Mouse (Mus musculus): ENCODE measurements around the gene Zfr2. TPM values are rescaled to one million over a fixed set of nuclear protein-coding genes. Genes with fewer than 3 reads are reported as not detected.

Zfr2 gene
- polyA plus RNA-seq, 1 experiment from 2014 or later = 19.5 TPM

- no peak overlapping the region for H3K27ac ChIP-seq (replicated peaks)
- 50% methylated on average over 10 of the region's 10 CpGs for WGBS
- H3K36me3 ChIP-seq = no peaks in the 10 kb centered on the region
- H3K9ac ChIP-seq (replicated peaks) = no peak overlapping the region
- no peaks in the 10 kb centered on the region for H3K9me3 ChIP-seq
- no peaks in the 10 kb centered on the region for H3K27me3 ChIP-seq
- H3K4me2 ChIP-seq (replicated peaks) = no peak overlapping the region
- ATAC-seq (replicated peaks) = no peak
- no peaks in the 10 kb centered on the region for H3K4me1 ChIP-seq
- no peak overlapping the region for H3K4me3 ChIP-seq
These were observed 46.5 kb downstream of the Zfr2 start for GRCm38 (mm10) chr10:81279496-81279895.

DNA sequence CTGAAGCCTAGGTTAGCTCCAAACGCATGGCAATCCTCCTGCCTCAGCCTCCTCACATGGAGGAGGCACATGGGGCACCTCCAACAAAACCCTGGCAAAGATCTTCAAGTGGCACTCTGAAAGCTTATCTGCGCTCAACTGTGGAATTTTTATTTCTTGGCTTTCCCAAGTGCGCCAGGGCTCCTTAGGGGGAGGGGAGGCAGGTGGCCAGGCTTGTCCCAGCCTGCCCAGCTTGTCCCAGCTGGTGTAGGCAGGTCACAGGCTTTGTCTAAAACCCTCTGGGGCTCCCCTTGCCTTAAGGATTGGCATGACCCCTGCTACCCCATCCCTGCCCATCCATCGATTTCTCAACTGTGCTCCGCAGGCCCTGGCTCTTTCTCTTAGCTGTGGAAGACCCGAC, 51.2 kb downstream of the Zfr2 start:
- Histone ChIP-seq H3K4me3 (no peak overlapping the region), H3K36me3 (no peaks in the 10 kb centered on the region), H3K4me1 (peaks cover 12% of the 10 kb centered on the region; the same call in 1 of the 2 replicates), H3K9me3 (no peaks in the 10 kb centered on the region), H3K27me3 (peaks cover 7% of the 10 kb centered on the region; the same call in 1 of the 2 replicates), H3K4me2 (replicated peaks) (no peak overlapping the region), H3K9ac (replicated peaks) (no peak overlapping the region), H3K27ac (replicated peaks) (no peak overlapping the region)
- no peak for ATAC-seq (replicated peaks)
- WGBS = 63% methylated on average over 6 of the region's 6 CpGs

DNA sequence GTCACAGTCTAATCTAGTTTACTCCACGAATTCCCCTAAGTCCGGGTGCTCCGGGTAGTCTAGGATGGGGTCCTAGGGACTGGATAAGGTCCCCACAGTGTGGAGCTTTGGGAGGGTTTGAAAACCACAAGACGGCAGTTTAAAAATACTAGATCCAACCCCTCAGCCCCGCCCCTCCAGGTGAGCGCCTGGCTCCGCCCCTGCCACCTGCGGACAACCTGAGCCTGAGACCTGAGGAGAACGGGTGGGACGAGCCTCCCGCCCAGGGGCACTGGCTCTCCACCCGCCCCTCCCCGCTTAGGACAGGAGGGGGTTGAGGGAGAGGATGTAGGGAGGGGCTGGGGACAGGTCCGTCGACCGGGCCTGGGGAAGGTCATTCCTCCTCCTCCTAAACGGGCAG, 51.8 kb downstream of the Zfr2 start:
- WGBS = 15% methylated on average over 17 of the region's 17 CpGs
- Histone ChIP-seq H3K4me2 (replicated peaks) (peak overlapping the region; percentile 86), H3K27me3 (peaks cover 7% of the 10 kb centered on the region; the same call in 1 of the 2 replicates), H3K9me3 (no peaks in the 10 kb centered on the region), H3K4me1 (peaks cover 15% of the 10 kb centered on the region), H3K36me3 (no peaks in the 10 kb centered on the region), H3K4me3 (peak overlapping the region; percentile 54; the same call in 1 of the 2 replicates), H3K27ac (replicated peaks) (no peak overlapping the region), H3K9ac (replicated peaks) (no peak overlapping the region)
- no peak for ATAC-seq (replicated peaks)

DNA sequence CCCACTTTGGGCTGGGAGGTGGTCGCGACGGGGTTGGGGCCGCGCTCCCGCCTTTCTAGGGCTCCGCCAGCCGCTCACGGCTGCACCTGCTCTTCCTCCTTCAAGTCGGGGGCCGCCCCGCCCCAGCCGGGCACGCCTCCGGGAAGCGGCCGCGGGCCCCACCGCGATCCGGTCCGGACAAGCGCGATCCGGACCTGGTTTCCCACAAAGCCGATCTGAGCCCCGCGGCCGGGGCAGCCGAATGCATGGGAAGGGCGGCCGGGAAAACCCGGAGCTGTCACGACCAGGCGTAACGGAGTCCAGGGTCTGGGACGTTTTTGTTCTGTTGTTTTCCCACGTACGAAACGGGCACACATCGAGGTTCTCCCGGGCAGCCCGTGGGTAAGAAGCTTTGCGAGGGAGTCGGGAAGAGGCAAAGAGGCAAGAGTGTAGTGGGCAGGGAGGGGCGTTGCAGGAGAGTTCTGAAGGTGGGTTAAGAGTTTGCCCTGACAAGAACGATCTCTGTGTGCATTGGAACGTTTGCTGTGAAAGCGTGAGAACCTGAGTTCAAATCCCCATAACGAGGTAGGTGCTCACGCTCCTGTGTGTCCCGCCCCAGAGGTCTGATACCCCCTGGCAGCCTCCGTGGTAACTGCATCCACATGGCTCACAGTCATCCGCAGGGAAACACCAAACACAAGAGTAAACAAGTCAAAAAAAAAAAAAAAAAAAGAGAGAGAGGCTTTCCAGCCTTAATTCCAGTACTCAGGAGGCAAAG, 52.9 kb downstream of the Zfr2 start:
- H3K36me3 ChIP-seq = no peaks in the 10 kb centered on the region
- H3K4me2 ChIP-seq (replicated peaks) = peak overlapping the region; percentile 86
- H3K27me3 ChIP-seq = peaks cover 7% of the 10 kb centered on the region
- ATAC-seq (replicated peaks) = peak; percentile 74
- peaks cover 21% of the 10 kb centered on the region for H3K4me1 ChIP-seq
- H3K27ac ChIP-seq (replicated peaks) = no peak overlapping the region
- H3K9ac ChIP-seq (replicated peaks) = peak overlapping the region; percentile 58
- 2% methylated on average over 54 of the region's 54 CpGs for WGBS
- no peaks in the 10 kb centered on the region for H3K9me3 ChIP-seq
- H3K4me3 ChIP-seq = peak overlapping the region; percentile 54

DNA sequence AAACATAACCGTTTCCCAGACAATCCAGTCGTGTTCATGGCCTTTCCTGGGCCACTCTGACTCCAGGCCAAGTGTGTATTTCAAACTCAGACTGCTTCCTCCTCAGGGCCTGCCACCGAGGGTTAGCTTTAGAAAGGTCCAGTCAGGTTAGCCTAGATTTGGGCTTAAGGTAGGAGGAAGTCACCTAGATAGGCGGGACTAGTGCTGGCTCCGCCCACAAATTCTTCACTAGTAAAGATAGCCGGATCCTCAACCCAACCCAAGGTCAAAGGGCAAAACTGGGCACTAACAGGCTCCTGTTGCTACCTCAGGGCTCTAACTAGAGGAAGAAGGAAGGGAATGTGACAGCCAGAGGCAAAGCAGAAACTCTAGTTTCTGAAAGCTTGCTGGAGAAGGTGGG, 53.6 kb downstream of the Zfr2 start:
- Histone ChIP-seq H3K4me3 (no peak overlapping the region), H3K9me3 (no peaks in the 10 kb centered on the region), H3K27me3 (peaks cover 7% of the 10 kb centered on the region), H3K27ac (replicated peaks) (no peak overlapping the region), H3K36me3 (no peaks in the 10 kb centered on the region), H3K4me1 (peaks cover 27% of the 10 kb centered on the region), H3K4me2 (replicated peaks) (no peak overlapping the region), H3K9ac (replicated peaks) (no peak overlapping the region)
- WGBS = 50% methylated on average over 6 of the region's 6 CpGs
- no peak for ATAC-seq (replicated peaks)

- no peak for ATAC-seq (replicated peaks)
These were observed 54.7 kb downstream of the Zfr2 start for GRCm38 (mm10) chr10:81287513-81288157.

GRCm38 (mm10) chr10:81288601-81289000, 55.6 kb downstream of the Zfr2 start:
- Histone ChIP-seq H3K4me3 (no peak overlapping the region), H3K9ac (replicated peaks) (no peak overlapping the region), H3K27ac (replicated peaks) (no peak overlapping the region), H3K4me2 (replicated peaks) (no peak overlapping the region), H3K9me3 (no peaks in the 10 kb centered on the region), H3K36me3 (no peaks in the 10 kb centered on the region), H3K27me3 (peaks cover 7% of the 10 kb centered on the region), H3K4me1 (peaks cover 27% of the 10 kb centered on the region)
- no peak for ATAC-seq (replicated peaks)
- WGBS = 31% methylated on average over 6 of the region's 6 CpGs

More at GRCm38 (mm10) chr10:81287513-81288157, 54.7 kb downstream of the Zfr2 start:
- H3K9ac ChIP-seq (replicated peaks) = no peak overlapping the region
- peaks cover 27% of the 10 kb centered on the region for H3K4me1 ChIP-seq
- H3K4me3 ChIP-seq = no peak overlapping the region
- H3K27me3 ChIP-seq = peaks cover 7% of the 10 kb centered on the region
- H3K27ac ChIP-seq (replicated peaks) = no peak overlapping the region
- WGBS = 61% methylated on average over 8 of the region's 8 CpGs
- no peak overlapping the region for H3K4me2 ChIP-seq (replicated peaks)
- no peaks in the 10 kb centered on the region for H3K9me3 ChIP-seq
- H3K36me3 ChIP-seq = no peaks in the 10 kb centered on the region

GRCm38 (mm10) chr10:81289278-81289677, 56.3 kb downstream of the Zfr2 start:
- Histone ChIP-seq H3K27ac (replicated peaks) (no peak overlapping the region), H3K9ac (replicated peaks) (no peak overlapping the region), H3K4me2 (replicated peaks) (no peak overlapping the region), H3K36me3 (no peaks in the 10 kb centered on the region), H3K9me3 (no peaks in the 10 kb centered on the region), H3K27me3 (peaks cover 7% of the 10 kb centered on the region), H3K4me3 (no peak overlapping the region), H3K4me1 (peaks cover 34% of the 10 kb centered on the region)
- WGBS = 2% methylated on average over 7 of the region's 7 CpGs
- no peak for ATAC-seq (replicated peaks)

GRCm38 (mm10) chr10:81289811-81290210, 56.9 kb downstream of the Zfr2 start:
- no peak overlapping the region for H3K4me3 ChIP-seq
- H3K4me2 ChIP-seq (replicated peaks) = no peak overlapping the region
- no peak overlapping the region for H3K27ac ChIP-seq (replicated peaks)
- no peaks in the 10 kb centered on the region for H3K36me3 ChIP-seq
- peaks cover 38% of the 10 kb centered on the region for H3K4me1 ChIP-seq
- H3K27me3 ChIP-seq = peaks cover 5% of the 10 kb centered on the region
- H3K9me3 ChIP-seq = no peaks in the 10 kb centered on the region
- no peak for ATAC-seq (replicated peaks)
- H3K9ac ChIP-seq (replicated peaks) = no peak overlapping the region
- WGBS = 68% methylated on average over 14 of the region's 14 CpGs

DNA sequence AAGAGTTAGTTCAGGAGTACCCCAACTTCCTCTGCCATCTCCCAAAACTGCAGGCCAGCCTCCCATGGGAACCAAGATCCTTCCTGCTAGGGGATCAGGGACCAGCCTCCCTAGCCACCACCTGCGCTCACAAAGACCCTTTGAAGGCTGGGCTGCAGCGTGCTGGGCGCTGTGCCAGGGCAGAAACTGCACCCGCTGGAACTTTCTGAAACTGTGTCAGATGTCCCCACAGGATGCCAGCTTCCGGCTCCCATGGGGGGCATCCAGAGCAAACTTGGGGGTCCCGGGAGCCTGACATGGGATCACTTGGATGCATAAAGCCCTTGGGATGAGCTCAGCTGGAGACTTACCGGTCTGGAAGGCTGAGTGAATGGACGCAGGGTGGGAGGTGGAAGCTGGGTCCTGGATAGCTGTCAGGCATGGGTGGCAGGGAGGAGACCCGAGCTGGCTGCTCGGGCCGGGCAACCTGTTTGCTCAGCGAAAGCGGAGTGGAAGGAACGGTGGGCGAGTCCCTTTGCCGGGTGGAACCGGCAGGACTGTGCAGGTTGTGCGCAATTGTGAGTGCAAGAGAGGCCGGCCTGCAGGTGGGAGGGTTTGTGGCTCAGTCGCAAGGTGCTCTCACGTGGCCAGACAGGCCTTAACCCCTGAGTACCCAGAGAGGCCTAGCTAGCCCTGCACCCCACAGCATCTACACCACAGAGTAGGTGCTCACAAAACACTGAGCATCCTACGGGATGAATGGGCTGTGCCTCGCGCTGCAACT, 57.9 kb downstream of the Zfr2 start:
- Histone ChIP-seq H3K27me3 (no peaks in the 10 kb centered on the region; the same call in 1 of the 2 replicates), H3K4me2 (replicated peaks) (no peak overlapping the region), H3K36me3 (no peaks in the 10 kb centered on the region), H3K27ac (replicated peaks) (no peak overlapping the region), H3K9ac (replicated peaks) (no peak overlapping the region), H3K4me1 (peaks cover 41% of the 10 kb centered on the region), H3K4me3 (no peak overlapping the region), H3K9me3 (no peaks in the 10 kb centered on the region)
- 11% methylated on average over 24 of the region's 24 CpGs for WGBS
- no peak for ATAC-seq (replicated peaks)

GRCm38 (mm10) chr10:81291511-81292104, 58.7 kb downstream of the Zfr2 start, which contains the start of gene Tjp3:
Gene Tjp3, minus strand, starts transcription at chr10:81291581.
- peak within 1 kb of the TSS; percentile 74; the same call in 1 of the 2 replicates for H3K4me2 ChIP-seq (replicated peaks)
- no peak within 1 kb of the TSS for H3K27ac ChIP-seq (replicated peaks)
- H3K9me3 ChIP-seq = no peaks in the 10 kb centered on the region
- WGBS = 77% methylated on average over 9 of the region's 9 CpGs
- ATAC-seq (replicated peaks) = no peak
- no peaks in the 10 kb centered on the region; the same call in 1 of the 2 replicates for H3K27me3 ChIP-seq
- no peaks in the 10 kb centered on the region for H3K36me3 ChIP-seq
- H3K9ac ChIP-seq (replicated peaks) = no peak within 1 kb of the TSS
- H3K4me3 ChIP-seq = peak within 1 kb of the TSS; percentile 97
- H3K4me1 ChIP-seq = peaks cover 45% of the 10 kb centered on the region

All from forebrain, embryonic 15.5 days (tissue).